Mouse (Mus musculus): Measurements from ENCODE around the gene Nrxn1. TPM values are rescaled to one million over a fixed set of nuclear protein-coding genes. Genes with fewer than 3 reads are reported as not detected.

Nrxn1 gene
- polyA plus RNA-seq, 1 experiment from 2014 or later, result 1.9 TPM

- Histone ChIP-seq H3K4me3 (ENCODE audit: low read depth, low read length) (no peak overlapping the region), H3K4me1 (replicated peaks; ENCODE audit: control insufficient read depth, insufficient read depth) (no peaks in the 10 kb centered on the region), H3K9ac (ENCODE audit: low read length) (no peak overlapping the region), H3K27ac (replicated peaks) (no peak overlapping the region), H3K4me2 (replicated peaks; ENCODE audit: low read depth) (no peak overlapping the region), H3K36me3 (ENCODE audit: control insufficient read depth, insufficient read depth, low read length) (no peaks in the 10 kb centered on the region), H3K9me3 (ENCODE audit: control insufficient read depth, low read length) (no peaks in the 10 kb centered on the region), H3K27me3 (ENCODE audit: control insufficient read depth, insufficient read depth, low read length) (no peaks in the 10 kb centered on the region)
- peak; percentile 35 for DNase-seq (ENCODE audit: low spot score)
- no peak for ATAC-seq (ENCODE audit: low FRiP score, low TSS enrichment)
- 51% methylated on average over 6 of the region's 6 CpGs for WGBS
- TF ChIP-seq CTCF (IDR thresholded peaks at IDR 0.05; ENCODE audit: low read depth), result peak; percentile 90
- no peak for TF ChIP-seq EP300 (optimal IDR thresholded peaks at IDR 0.05)
Observed at GRCm38 (mm10) chr17:90501023-90501675, 591.7 kb downstream of the Nrxn1 start.

GRCm38 (mm10) chr17:90479531-90480250, 613.2 kb downstream of the Nrxn1 start:
- no peak overlapping the region for H3K4me3 ChIP-seq (ENCODE audit: low read depth, low read length)
- no peak overlapping the region for H3K4me2 ChIP-seq (replicated peaks; ENCODE audit: low read depth)
- ATAC-seq (ENCODE audit: low FRiP score, low TSS enrichment), result no peak
- no peak overlapping the region for H3K27ac ChIP-seq (replicated peaks)
- no peaks in the 10 kb centered on the region for H3K36me3 ChIP-seq (ENCODE audit: control insufficient read depth, insufficient read depth, low read length)
- H3K9ac ChIP-seq (ENCODE audit: low read length), result no peak overlapping the region
- H3K4me1 ChIP-seq (replicated peaks; ENCODE audit: control insufficient read depth, insufficient read depth), result no peaks in the 10 kb centered on the region
- no peaks in the 10 kb centered on the region for H3K27me3 ChIP-seq (ENCODE audit: control insufficient read depth, insufficient read depth, low read length)
- DNase-seq (ENCODE audit: low spot score), result no peak
- TF ChIP-seq CTCF (IDR thresholded peaks at IDR 0.05; ENCODE audit: low read depth) (no peak), EP300 (optimal IDR thresholded peaks at IDR 0.05) (no peak)
- H3K9me3 ChIP-seq (ENCODE audit: control insufficient read depth, low read length), result no peaks in the 10 kb centered on the region

GRCm38 (mm10) chr17:90456748-90457147, 636.1 kb downstream of the Nrxn1 start:
- H3K4me3 ChIP-seq (ENCODE audit: low read depth, low read length), result no peak overlapping the region
- H3K27me3 ChIP-seq (ENCODE audit: control insufficient read depth, insufficient read depth, low read length), result no peaks in the 10 kb centered on the region
- ATAC-seq (ENCODE audit: low FRiP score, low TSS enrichment), result no peak
- no peak overlapping the region for H3K9ac ChIP-seq (ENCODE audit: low read length)
- no peaks in the 10 kb centered on the region for H3K9me3 ChIP-seq (ENCODE audit: control insufficient read depth, low read length)
- no peak overlapping the region for H3K27ac ChIP-seq (replicated peaks)
- no peaks in the 10 kb centered on the region for H3K4me1 ChIP-seq (replicated peaks; ENCODE audit: control insufficient read depth, insufficient read depth)
- H3K36me3 ChIP-seq (ENCODE audit: control insufficient read depth, insufficient read depth, low read length), result no peaks in the 10 kb centered on the region
- no peak for DNase-seq (ENCODE audit: low spot score)
- TF ChIP-seq CTCF (IDR thresholded peaks at IDR 0.05; ENCODE audit: low read depth) (no peak), EP300 (optimal IDR thresholded peaks at IDR 0.05) (no peak)
- H3K4me2 ChIP-seq (replicated peaks; ENCODE audit: low read depth), result no peak overlapping the region
- 37% methylated on average over 5 of the region's 5 CpGs for WGBS

GRCm38 (mm10) chr17:90455904-90456303, 637.0 kb downstream of the Nrxn1 start:
- peak; percentile 16 for DNase-seq (ENCODE audit: low spot score)
- 1% methylated on average over 13 of the region's 13 CpGs for WGBS
- H3K27me3 ChIP-seq (ENCODE audit: control insufficient read depth, insufficient read depth, low read length), result no peaks in the 10 kb centered on the region

GRCm38 (mm10) chr17:90455409-90455775, 637.5 kb downstream of the Nrxn1 start:
- no peak for TF ChIP-seq EP300 (optimal IDR thresholded peaks at IDR 0.05)
- no peak for TF ChIP-seq CTCF (IDR thresholded peaks at IDR 0.05; ENCODE audit: low read depth)
- Histone ChIP-seq H3K4me1 (replicated peaks; ENCODE audit: control insufficient read depth, insufficient read depth) (no peaks in the 10 kb centered on the region), H3K4me2 (replicated peaks; ENCODE audit: low read depth) (peak overlapping the region; percentile 74), H3K4me3 (ENCODE audit: low read depth, low read length) (peak overlapping the region; percentile 42), H3K9me3 (ENCODE audit: control insufficient read depth, low read length) (no peaks in the 10 kb centered on the region), H3K36me3 (ENCODE audit: control insufficient read depth, insufficient read depth, low read length) (no peaks in the 10 kb centered on the region), H3K27me3 (ENCODE audit: control insufficient read depth, insufficient read depth, low read length) (no peaks in the 10 kb centered on the region), H3K9ac (ENCODE audit: low read length) (0 out of 2 replicates have a peak overlapping the region, but pooled peaks have one; percentile 4), H3K27ac (replicated peaks) (no peak overlapping the region)
- WGBS, result under 1% methylated on average over 23 of the region's 23 CpGs
- ATAC-seq (ENCODE audit: low FRiP score, low TSS enrichment), result no peak
- peak; percentile 15 for DNase-seq (ENCODE audit: low spot score)

More at GRCm38 (mm10) chr17:90455904-90456303, 637.0 kb downstream of the Nrxn1 start:
- no peak for ATAC-seq (ENCODE audit: low FRiP score, low TSS enrichment)
- Histone ChIP-seq H3K4me3 (ENCODE audit: low read depth, low read length) (peak overlapping the region; percentile 42), H3K4me1 (replicated peaks; ENCODE audit: control insufficient read depth, insufficient read depth) (no peaks in the 10 kb centered on the region), H3K36me3 (ENCODE audit: control insufficient read depth, insufficient read depth, low read length) (no peaks in the 10 kb centered on the region), H3K9ac (ENCODE audit: low read length) (no peak overlapping the region), H3K27ac (replicated peaks) (no peak overlapping the region), H3K9me3 (ENCODE audit: control insufficient read depth, low read length) (no peaks in the 10 kb centered on the region), H3K4me2 (replicated peaks; ENCODE audit: low read depth) (peak overlapping the region; percentile 74)
- TF ChIP-seq CTCF (IDR thresholded peaks at IDR 0.05; ENCODE audit: low read depth) (no peak), EP300 (optimal IDR thresholded peaks at IDR 0.05) (no peak)
